Comparison of ENCODE assay signal across 8 mouse cellular contexts in the genomic region with DNA sequence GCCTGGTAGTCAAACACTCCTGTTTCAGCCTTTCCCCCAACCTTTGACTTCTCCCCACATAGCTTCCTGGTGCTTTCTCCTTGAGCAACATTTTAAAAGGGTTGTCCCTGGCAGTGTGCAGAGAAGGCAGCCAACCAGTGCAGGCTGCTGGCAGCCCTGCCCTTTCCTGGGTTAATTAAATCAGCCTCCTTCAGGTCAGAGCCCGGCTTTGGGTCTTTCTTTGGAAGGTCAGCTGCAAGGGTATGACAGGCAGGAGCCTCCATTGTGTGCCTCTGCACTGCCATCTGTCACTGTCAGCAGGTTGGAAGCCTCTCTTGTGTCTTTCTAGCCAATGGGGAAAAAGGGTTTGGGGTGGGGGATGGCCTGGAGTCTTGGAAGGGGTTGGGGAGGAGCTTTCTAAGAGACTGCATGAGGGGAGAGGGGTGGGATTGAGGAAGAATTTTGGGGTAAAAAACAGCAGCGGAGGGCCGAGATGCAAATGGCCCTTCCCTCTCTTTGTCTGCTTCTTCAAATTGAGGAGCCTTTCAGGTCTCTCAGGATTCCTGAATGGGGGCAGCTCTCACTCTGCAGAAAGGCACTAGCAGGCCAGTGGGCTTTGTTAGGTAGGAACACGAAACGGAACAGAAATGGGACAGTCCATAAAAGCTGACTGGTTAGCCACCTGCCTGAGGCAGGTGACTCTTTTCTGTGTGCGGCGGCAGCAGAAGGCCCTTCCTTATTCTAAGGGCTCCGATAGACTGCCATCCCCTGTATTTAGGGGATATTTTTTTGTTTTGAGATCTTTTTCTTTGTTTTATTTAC. TPM values are rescaled to one million over a fixed set of nuclear protein-coding genes. Genes with fewer than 3 reads are reported as not detected.
A peak's percentile ranks its signal among the peaks of the same experiment; 100 is the strongest.
DNase-seq lines count a peak whose midpoint lies in the region; ATAC-seq lines count a peak whose summit lies in the region.

No protein-coding gene starts in this region.

- 35% methylated on average over 8 of the region's 8 CpGs for WGBS in heart, embryonic 11.5 days (ENCODE audit: insufficient replicate concordance)
- WGBS in intestine, embryonic 16.5 days, result 48% methylated on average over 8 of the region's 8 CpGs
- WGBS in lung, embryonic 15.5 days, result 44% methylated on average over 8 of the region's 8 CpGs
- WGBS in stomach, embryonic 14.5 days, result 38% methylated on average over 8 of the region's 8 CpGs

- intact Hi-C loops in heart, postnatal 36 days (cut with DNase I), result no loop called here

- ATAC-seq in heart, embryonic 11.5 days (replicated peaks; ENCODE audit: insufficient number of reproducible peaks, low FRiP score, low TSS enrichment), result 0 out of 2 replicates have a peak, but pooled peaks have one; percentile 21
- peak; percentile 80 for ATAC-seq in intestine, embryonic 16.5 days
- peak; percentile 28; the same call in 1 of the 2 replicates for ATAC-seq in lung, embryonic 15.5 days (ENCODE audit: borderline replicate concordance, extremely low read depth, low FRiP score, low TSS enrichment)
- ATAC-seq in stomach, embryonic 14.5 days (ENCODE audit: insufficient number of reproducible peaks, insufficient read depth, low FRiP score, low read depth), result peak; percentile 63
- ATAC-seq in CD4-positive, CD25-positive, alpha-beta regulatory T cell, adult 4 months, result no peak

- H3K27me3 ChIP-seq in heart, embryonic 11.5 days (ENCODE audit: control insufficient read depth, insufficient read depth, low read length), result no peaks in the 10 kb centered on the region
- no peaks in the 10 kb centered on the region for H3K27me3 ChIP-seq in intestine, embryonic 16.5 days (replicated peaks; ENCODE audit: control insufficient read depth, insufficient read depth, low read length)
- H3K27me3 ChIP-seq in lung, embryonic 15.5 days, result no peaks in the 10 kb centered on the region
- no peaks in the 10 kb centered on the region for H3K27me3 ChIP-seq in stomach, embryonic 14.5 days (ENCODE audit: control insufficient read depth, insufficient read depth, low read length)

- peak overlapping the region; percentile 52 for H3K27ac ChIP-seq in heart, embryonic 11.5 days (ENCODE audit: low read depth, low read length)
- H3K27ac ChIP-seq in intestine, embryonic 16.5 days (ENCODE audit: low read length), result peak overlapping the region; percentile 38; the same call in 1 of the 2 replicates
- H3K27ac ChIP-seq in lung, embryonic 15.5 days, result no peak overlapping the region
- peak overlapping the region; percentile 49 for H3K27ac ChIP-seq in stomach, embryonic 14.5 days (ENCODE audit: low read length)

- H3K9me3 ChIP-seq in heart, embryonic 11.5 days (replicated peaks; ENCODE audit: control insufficient read depth, low read length), result no peaks in the 10 kb centered on the region
- H3K9me3 ChIP-seq in intestine, embryonic 16.5 days (ENCODE audit: control insufficient read depth, low read length), result no peaks in the 10 kb centered on the region
- H3K9me3 ChIP-seq in lung, embryonic 15.5 days, result no peaks in the 10 kb centered on the region
- no peaks in the 10 kb centered on the region for H3K9me3 ChIP-seq in stomach, embryonic 14.5 days (ENCODE audit: control insufficient read depth, low read depth, low read length)

- no peak for DNase-seq in heart, postnatal 36 days
- DNase-seq in embryo, embryonic 11 days, result peak; percentile 87
- no peak for DNase-seq in layer of hippocampus, postnatal 14 days (ENCODE audit: low spot score in 2 of 2)

- peaks cover 49% of the 10 kb centered on the region for H3K4me1 ChIP-seq in heart, embryonic 11.5 days (ENCODE audit: control insufficient read depth, insufficient read depth, low read length)
- H3K4me1 ChIP-seq in intestine, embryonic 16.5 days (ENCODE audit: control insufficient read depth, insufficient read depth, low read length), result peaks cover 14% of the 10 kb centered on the region
- H3K4me1 ChIP-seq in lung, embryonic 15.5 days, result peaks cover 41% of the 10 kb centered on the region
- peaks cover 17% of the 10 kb centered on the region for H3K4me1 ChIP-seq in stomach, embryonic 14.5 days (ENCODE audit: control insufficient read depth, insufficient read depth, low read length)

- peak overlapping the region; percentile 24 for H3K4me2 ChIP-seq in heart, embryonic 11.5 days
- no peak overlapping the region for H3K4me2 ChIP-seq in intestine, embryonic 16.5 days (ENCODE audit: low read depth, low read length)
- H3K4me2 ChIP-seq in lung, embryonic 15.5 days, result no peak overlapping the region
- H3K4me2 ChIP-seq in stomach, embryonic 14.5 days (replicated peaks; ENCODE audit: low read depth, low read length), result no peak overlapping the region

- H3K36me3 ChIP-seq in heart, embryonic 11.5 days (ENCODE audit: control insufficient read depth, insufficient read depth, low read length), result no peaks in the 10 kb centered on the region
- H3K36me3 ChIP-seq in intestine, embryonic 16.5 days (ENCODE audit: control insufficient read depth, insufficient read depth, low read length), result no peaks in the 10 kb centered on the region
- H3K36me3 ChIP-seq in lung, embryonic 15.5 days, result no peaks in the 10 kb centered on the region
- H3K36me3 ChIP-seq in stomach, embryonic 14.5 days (ENCODE audit: control insufficient read depth, insufficient read depth, low read length), result no peaks in the 10 kb centered on the region

- 0 out of 2 replicates have a peak overlapping the region, but pooled peaks have one; percentile 1 for H3K4me3 ChIP-seq in heart, embryonic 11.5 days (ENCODE audit: low read depth, low read length)
- H3K4me3 ChIP-seq in intestine, embryonic 16.5 days (ENCODE audit: low read length), result no peak overlapping the region
- no peak overlapping the region for H3K4me3 ChIP-seq in lung, embryonic 15.5 days
- no peak overlapping the region for H3K4me3 ChIP-seq in stomach, embryonic 14.5 days (ENCODE audit: low read depth, low read length)

- peak overlapping the region; percentile 3; the same call in 1 of the 2 replicates for H3K9ac ChIP-seq in heart, embryonic 11.5 days (ENCODE audit: low read depth, low read length)
- H3K9ac ChIP-seq in intestine, embryonic 16.5 days (ENCODE audit: low read depth, low read length), result no peak overlapping the region
- no peak overlapping the region for H3K9ac ChIP-seq in lung, embryonic 15.5 days
- no peak overlapping the region for H3K9ac ChIP-seq in stomach, embryonic 14.5 days (replicated peaks; ENCODE audit: low read depth, low read length)

RNA-seq across cellular contexts. Expression of a gene that starts 6.4 kb away (rescaled TPM):
- 77.0 and 99.7 TPM in 2 replicates for polyA plus RNA-seq in heart, embryonic 11.5 days (2014; fragmentation: Nextera tagmentation; extraction: Ambion mirVana)
- total RNA-seq in heart, postnatal 36 days (2021), result 10 to 100 TPM; 12.2 to 14.0 TPM
- polyA plus RNA-seq in intestine, embryonic 16.5 days (2015; fragmentation: Nextera tagmentation; extraction: Ambion mirVana), result 7.3 and 8.0 TPM in 2 replicates
- polyA plus RNA-seq in lung, embryonic 15.5 days (2015; fragmentation: Nextera tagmentation; extraction: Ambion mirVana), result 29.4 and 32.3 TPM in 2 replicates
- 18.0 TPM in 2 replicates for polyA plus RNA-seq in stomach, embryonic 14.5 days (2014; fragmentation: Nextera tagmentation; extraction: Ambion mirVana)
- polyA plus RNA-seq in CD4-positive, CD25-positive, alpha-beta regulatory T cell, adult 4 months (2017; shearing (Covaris generic)), result 1 to 10 TPM; 4.5 to 5.4 TPM
- 10 to 100 TPM; 23.2 to 23.9 TPM for total RNA-seq in layer of hippocampus, postnatal 14 days (2021)
